ENCODE assay signal across 20 mouse cellular contexts in genomic region chr19:18641001-18641400, GRCm38 (mm10).
"Had no signal": no experiment of that assay in that cellular context is flagged by ENCODE, and none has a peak within 500 bp of the region (broad histone marks: within the 10 kb centered on the region; RNA-seq: fewer than 3 reads in every experiment).

No protein-coding gene starts in this region.

- H3K36me3 ChIP-seq: liver, embryonic 12.5 days; lung, embryonic 15.5 days; midbrain, embryonic 10.5 days; midbrain, embryonic 13.5 days; neural tube, embryonic 13.5 days had no signal

- H3K4me2 ChIP-seq: liver, embryonic 12.5 days; liver, embryonic 15.5 days; lung, embryonic 15.5 days; midbrain, embryonic 13.5 days; neural tube, embryonic 13.5 days had no signal

- H3K9ac ChIP-seq: liver, embryonic 12.5 days; liver, embryonic 15.5 days; lung, embryonic 15.5 days; midbrain, embryonic 13.5 days; neural tube, embryonic 13.5 days had no signal

- DNase-seq: kidney, adult 18-20 months; kidney, postnatal 25 days; layer of hippocampus, adult 9-11 months; liver; lung, adult 18-20 months; lung, postnatal 10 days; lung, postnatal 36 days; thymus, adult 18-20 months; thymus, postnatal 36 days had no signal

- H3K27me3 ChIP-seq: liver, embryonic 12.5 days; liver, embryonic 15.5 days; lung, embryonic 15.5 days; megakaryocyte, embryonic 14.5 days; midbrain, embryonic 13.5 days; neural tube, embryonic 13.5 days had no signal

- H3K4me1 ChIP-seq: lung, embryonic 15.5 days; neural tube, embryonic 13.5 days had no signal

- H3K27ac ChIP-seq: kidney, postnatal 0 days; layer of hippocampus, adult 2 months; liver, embryonic 12.5 days; liver, embryonic 15.5 days; lung, embryonic 15.5 days; midbrain, embryonic 10.5 days; midbrain, embryonic 13.5 days; neural tube, embryonic 13.5 days had no signal

- H3K9me3 ChIP-seq: liver, embryonic 12.5 days; liver, embryonic 15.5 days; lung, embryonic 15.5 days; megakaryocyte, embryonic 14.5 days; midbrain, embryonic 10.5 days; midbrain, embryonic 13.5 days; neural tube, embryonic 13.5 days had no signal

- ATAC-seq: liver, embryonic 12.5 days; midbrain, embryonic 13.5 days; midbrain, embryonic 16.5 days had no signal

- H3K4me3 ChIP-seq: layer of hippocampus, adult 2 months; liver, embryonic 12.5 days; liver, embryonic 15.5 days; lung, embryonic 15.5 days; megakaryocyte, embryonic 14.5 days; midbrain, embryonic 10.5 days; midbrain, embryonic 13.5 days; myocyte; neural tube, embryonic 13.5 days had no signal
